Mouse (Mus musculus) neural tube, embryonic 11.5 days (tissue): ENCODE data around the gene Gm11060. TPM values are rescaled to one million over a fixed set of nuclear protein-coding genes. Genes with fewer than 3 reads are reported as not detected.

ENCODE experiments used
- polyA plus RNA-seq: library from polyadenylated mRNA; unstranded; fragments of >200 nt; fragmentation: Nextera tagmentation; extraction: Ambion mirVana; gene quantifications from 2 replicates; pipeline ENCODE4 v1.2.1, GENCODE M21; 2014

Gm11060 gene
- polyA plus RNA-seq, 1 experiment from 2014 or later: not detected

Other genes starting within 250 kb of the Gm11060 start
- gene Prrg4, start 242.1 kb upstream of the Gm11060 start, polyA plus RNA-seq: 0.17 and 0.43 TPM in 2 replicates
- 7.1 and 7.7 TPM in 2 replicates for gene Ccdc73, start 224.2 kb upstream of the Gm11060 start, polyA plus RNA-seq
- gene Eif3m, start 74.9 kb upstream of the Gm11060 start, polyA plus RNA-seq: 282 and 295 TPM in 2 replicates
- 1.3 and 3.3 TPM in 2 replicates for gene Wt1, start 34.5 kb downstream of the Gm11060 start, polyA plus RNA-seq
- gene Them7, start 132.3 kb downstream of the Gm11060 start, polyA plus RNA-seq: 0.73 and 0.84 TPM in 2 replicates